Comparison of ENCODE assay signal across 7 mouse cellular contexts in the genomic region with DNA sequence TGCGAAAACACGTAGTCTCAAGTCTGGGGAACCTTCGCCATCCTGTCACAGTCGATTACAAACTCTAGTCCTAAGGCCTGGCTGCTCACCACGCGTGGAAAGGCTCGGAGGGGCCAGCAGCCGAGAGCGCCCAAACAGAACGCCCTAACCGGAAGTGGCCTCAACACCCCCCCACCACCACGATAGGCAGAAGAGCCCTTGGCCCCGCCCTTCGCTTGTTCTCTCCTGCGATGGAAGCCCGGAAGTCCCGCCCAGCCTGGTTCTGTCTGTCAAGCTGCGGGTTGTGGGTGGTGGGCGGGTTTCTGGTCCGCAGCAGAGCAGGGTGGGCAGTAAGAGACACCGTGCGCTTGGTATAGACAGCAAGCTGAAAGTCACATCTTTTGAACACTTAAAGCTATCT. TPM values are rescaled to one million over a fixed set of nuclear protein-coding genes. Genes with fewer than 3 reads are reported as not detected.
DNase-seq lines count a peak whose midpoint lies in the region; ATAC-seq lines count a peak whose summit lies in the region.

No protein-coding gene starts in this region.

- peak overlapping the region; percentile 66 for H3K4me3 ChIP-seq in intestine, embryonic 16.5 days (ENCODE audit: low read length)
- peak overlapping the region; percentile 61 for H3K4me3 ChIP-seq in midbrain, embryonic 11.5 days (ENCODE audit: low read depth, low read length)

- under 1% methylated on average over 22 of the region's 22 CpGs for WGBS in intestine, embryonic 16.5 days
- 0% methylated on average over 22 of the region's 22 CpGs for WGBS in midbrain, embryonic 11.5 days

- peaks cover 7% of the 10 kb centered on the region; the same call in 1 of the 2 replicates for H3K4me1 ChIP-seq in intestine, embryonic 16.5 days (ENCODE audit: control insufficient read depth, insufficient read depth, low read length)
- H3K4me1 ChIP-seq in midbrain, embryonic 11.5 days (ENCODE audit: control insufficient read depth, insufficient read depth, low read length), result 0 out of 2 replicates have a peak, but pooled peaks cover 2% of the 10 kb centered on the region

- H3K4me2 ChIP-seq in intestine, embryonic 16.5 days (ENCODE audit: low read depth, low read length), result peak overlapping the region; percentile 71
- H3K4me2 ChIP-seq in midbrain, embryonic 11.5 days, result peak overlapping the region; percentile 67

- peak; percentile 96 for DNase-seq in adrenal gland, adult 2 months
- DNase-seq in embryo, embryonic 11.5 days (ENCODE audit: low read depth, low spot score), result peak; percentile 89
- peak; percentile 85 to 93 for DNase-seq in gastrocnemius, postnatal 36 days
- peak; percentile 94 for DNase-seq in left cerebral cortex, postnatal 36 days (ENCODE audit: low spot score in 2 of 2)
- DNase-seq in midbrain, embryonic 11.5 days (ENCODE audit: low spot score, missing footprints), result peak; percentile 99
- DNase-seq in skeletal muscle tissue, adult 2 months (ENCODE audit: low read depth, low spot score), result peak; percentile 90

- H3K36me3 ChIP-seq in intestine, embryonic 16.5 days (ENCODE audit: control insufficient read depth, insufficient read depth, low read length), result no peaks in the 10 kb centered on the region
- H3K36me3 ChIP-seq in midbrain, embryonic 11.5 days (ENCODE audit: control insufficient read depth, insufficient read depth, low read length), result no peaks in the 10 kb centered on the region

- H3K9ac ChIP-seq in intestine, embryonic 16.5 days (ENCODE audit: low read depth, low read length), result peak overlapping the region; percentile 80
- H3K9ac ChIP-seq in midbrain, embryonic 11.5 days (ENCODE audit: low read length), result peak overlapping the region; percentile 85

- intact Hi-C loops in gastrocnemius, postnatal 36 days (cut with DNase I), result no loop called here
- intact Hi-C loops in left cerebral cortex, postnatal 36 days (cut with DNase I), result no loop called here

- H3K9me3 ChIP-seq in intestine, embryonic 16.5 days (ENCODE audit: control insufficient read depth, low read length), result no peaks in the 10 kb centered on the region
- no peaks in the 10 kb centered on the region for H3K9me3 ChIP-seq in midbrain, embryonic 11.5 days (ENCODE audit: control insufficient read depth, low read length)

- peak overlapping the region; percentile 85 for H3K27ac ChIP-seq in intestine, embryonic 16.5 days (ENCODE audit: low read length)
- H3K27ac ChIP-seq in midbrain, embryonic 11.5 days (ENCODE audit: low read depth, low read length), result no peak overlapping the region; the same call in 1 of the 2 replicates

- no peaks in the 10 kb centered on the region for H3K27me3 ChIP-seq in intestine, embryonic 16.5 days (replicated peaks; ENCODE audit: control insufficient read depth, insufficient read depth, low read length)
- H3K27me3 ChIP-seq in midbrain, embryonic 11.5 days (ENCODE audit: control insufficient read depth, insufficient read depth, low read length), result no peaks in the 10 kb centered on the region

- ATAC-seq in intestine, embryonic 16.5 days, result peak; percentile 96
- ATAC-seq in midbrain, embryonic 11.5 days (ENCODE audit: low FRiP score), result peak; percentile 98

RNA-seq across cellular contexts. Expression of a gene that starts 12.8 kb away (rescaled TPM):
- total RNA-seq in adrenal gland, adult 2 months (2021), result under 1 TPM; 0.14 to 0.38 TPM
- polyA plus RNA-seq in adrenal gland, adult 2 months (2012; rRNA removed), result 0.42 and 0.48 TPM in 2 replicates
- under 1 TPM in 1 of 2 experiments, not detected in 1; 0.08 TPM for total RNA-seq in gastrocnemius, postnatal 36 days (2021)
- 0.31 and 0.42 TPM in 2 replicates for polyA plus RNA-seq in intestine, embryonic 16.5 days (2015; fragmentation: Nextera tagmentation; extraction: Ambion mirVana)
- under 1 TPM; 0.37 to 0.43 TPM for total RNA-seq in left cerebral cortex, postnatal 36 days (2021)
- 1.3 and 1.7 TPM in 2 replicates for polyA plus RNA-seq in midbrain, embryonic 11.5 days (2014; fragmentation: Nextera tagmentation; extraction: Ambion mirVana)
